Mouse (Mus musculus) limb, embryonic 14.5 days (tissue): ENCODE measurements around the gene Prkce. TPM values are rescaled to one million over a fixed set of nuclear protein-coding genes. Genes with fewer than 3 reads are reported as not detected.

Source experiments
- ATAC-seq: fragments of 200-750 bp; cut with Nextera tagmentation; 2 replicates; pipeline ENCODE4 v1.8.0; 2017; ENCODE audit warnings: low read depth, moderate number of reproducible peaks, moderate TSS enrichment; ENCODE audit not compliant: low FRiP score
- DNase-seq: peaks from one replicate; pipeline ENCODE4 v3.0.0-alpha.2; 2015; ENCODE audit warnings: low spot score
- H3K27ac ChIP-seq: fragments of 300-500 bp; sonication (generic); replicated peaks from 2 replicates; pipeline ENCODE4 v1.5.1; 2014; ENCODE audit warnings: low read depth, mild to moderate bottlenecking, low read length, moderate library complexity, mixed read lengths
- H3K27me3 ChIP-seq: fragments of 300-500 bp; sonication (generic); 2 replicates; pipeline ENCODE4 v1.6.1; 2014; ENCODE audit warnings: low read length, mixed read lengths; ENCODE audit not compliant: control insufficient read depth, insufficient read depth
- H3K36me3 ChIP-seq: fragments of 300-500 bp; sonication (generic); 2 replicates; pipeline ENCODE4 v1.6.1; 2014; ENCODE audit warnings: mild to moderate bottlenecking, low read length, moderate library complexity, mixed read lengths; ENCODE audit not compliant: control insufficient read depth, insufficient read depth
- H3K4me1 ChIP-seq: fragments of 300-500 bp; sonication (generic); 2 replicates; pipeline ENCODE4 v1.6.1; 2014; ENCODE audit warnings: antibody characterized with exemption, low read length, mixed read lengths; ENCODE audit not compliant: control insufficient read depth, insufficient read depth
- H3K4me2 ChIP-seq: fragments of 300-500 bp; sonication (generic); replicated peaks from 2 replicates; pipeline ENCODE4 v1.6.1; 2014; ENCODE audit warnings: low read depth, mild to moderate bottlenecking, low read length, moderate library complexity; ENCODE audit not compliant: severe bottlenecking
- H3K4me3 ChIP-seq: fragments of 300-500 bp; sonication (generic); replicated peaks from 2 replicates; pipeline ENCODE4 v1.5.1; 2014; ENCODE audit warnings: low read length
- H3K9ac ChIP-seq: fragments of 300-500 bp; sonication (generic); 2 replicates; pipeline ENCODE4 v1.6.1; 2014; ENCODE audit warnings: mild to moderate bottlenecking, low read depth, low read length, moderate library complexity; ENCODE audit not compliant: severe bottlenecking
- H3K9me3 ChIP-seq: fragments of 300-500 bp; sonication (generic); 2 replicates; pipeline ENCODE4 v1.6.1; 2016; ENCODE audit warnings: low read length; ENCODE audit not compliant: control insufficient read depth
- POLR2A ChIP-seq: fragments of 200-500 bp; IDR thresholded peaks from 2 replicates; pipeline ENCODE4 v1.8.0; 2012; ENCODE audit warnings: inconsistent platforms, mild to moderate bottlenecking, moderate library complexity, borderline replicate concordance; ENCODE audit not compliant: insufficient read depth, insufficient read length; ENCODE audit errors: extremely low read depth
- WGBS: fragments of 180-500 bp; shearing (Covaris S2); extraction: QIAGEN DNeasy Blood & Tissue Kit; methylation state at CpG from one replicate; pipeline ENCODE4 v1.1.7; 2014; 5-methylcytosine and 5-hydroxymethylcytosine counted together
- polyA plus RNA-seq, 2 experiments: library from polyadenylated mRNA; depleted of rRNA in 1 of 2; stranded (reverse) in 1 of 2; unstranded in 1 of 2; fragments of >200 nt; fragmentation: Nextera tagmentation in 1 of 2; extraction: Ambion mirVana in 1 of 2; gene quantifications; 2 replicates each; pipeline versions ENCODE4 v1.2.1 to v1.2.3; 2012 to 2014

The Prkce gene
- polyA plus RNA-seq, 2 experiments = 4.7 to 9.3 TPM

GRCm38 (mm10) chr17:86176722-86177121, 9.1 kb downstream of the Prkce start:
- TF ChIP-seq POLR2A = no peak
- ATAC-seq (no peak), DNase-seq (no peak)
- Histone ChIP-seq H3K27me3 (no peaks in the 10 kb centered on the region), H3K4me3 (no peak overlapping the region), H3K4me2 (no peak overlapping the region), H3K36me3 (no peaks in the 10 kb centered on the region), H3K4me1 (peaks cover 4% of the 10 kb centered on the region; the same call in 1 of the 2 replicates), H3K9me3 (no peaks in the 10 kb centered on the region), H3K27ac (no peak overlapping the region), H3K9ac (no peak overlapping the region)
- WGBS = 86% methylated on average over 7 of the region's 7 CpGs

- TF ChIP-seq POLR2A = no peak
- ATAC-seq = no peak
- Histone ChIP-seq H3K9ac (no peak overlapping the region), H3K36me3 (no peaks in the 10 kb centered on the region), H3K27ac (no peak overlapping the region), H3K4me2 (no peak overlapping the region), H3K4me1 (no peaks in the 10 kb centered on the region), H3K9me3 (no peaks in the 10 kb centered on the region), H3K4me3 (no peak overlapping the region), H3K27me3 (no peaks in the 10 kb centered on the region)
- no peak for DNase-seq
- WGBS = 43% methylated on average over 2 of the region's 2 CpGs
Observed at GRCm38 (mm10) chr17:86183788-86184187, 16.2 kb downstream of the Prkce start.

GRCm38 (mm10) chr17:86184552-86185209, 17.1 kb downstream of the Prkce start:
- Histone ChIP-seq H3K4me3 (no peak overlapping the region), H3K4me1 (no peaks in the 10 kb centered on the region), H3K27ac (no peak overlapping the region), H3K4me2 (no peak overlapping the region), H3K9ac (no peak overlapping the region), H3K36me3 (no peaks in the 10 kb centered on the region), H3K27me3 (no peaks in the 10 kb centered on the region), H3K9me3 (no peaks in the 10 kb centered on the region)
- ATAC-seq (no peak), DNase-seq (no peak)
- no peak for TF ChIP-seq POLR2A
- WGBS = 67% methylated on average over 9 of the region's 9 CpGs

- Histone ChIP-seq H3K4me2 (no peak overlapping the region), H3K36me3 (no peaks in the 10 kb centered on the region), H3K4me3 (no peak overlapping the region), H3K27me3 (no peaks in the 10 kb centered on the region), H3K27ac (no peak overlapping the region), H3K4me1 (no peaks in the 10 kb centered on the region), H3K9ac (no peak overlapping the region), H3K9me3 (no peaks in the 10 kb centered on the region)
- DNase-seq (no peak), ATAC-seq (no peak)
- WGBS = 30% methylated on average over 7 of the region's 7 CpGs
- no peak for TF ChIP-seq POLR2A
Observed at GRCm38 (mm10) chr17:86185584-86185983, 18.0 kb downstream of the Prkce start.

- ATAC-seq (no peak), DNase-seq (no peak)
- no peak overlapping the region for H3K4me2 ChIP-seq
- H3K36me3 ChIP-seq = no peaks in the 10 kb centered on the region
- WGBS = 82% methylated on average over 1 of the region's 1 CpGs
- H3K4me1 ChIP-seq = peaks cover 4% of the 10 kb centered on the region; the same call in 1 of the 2 replicates
- H3K9ac ChIP-seq = no peak overlapping the region
- H3K27me3 ChIP-seq = no peaks in the 10 kb centered on the region
- no peaks in the 10 kb centered on the region for H3K9me3 ChIP-seq
- no peak overlapping the region for H3K27ac ChIP-seq
- TF ChIP-seq POLR2A = no peak
- no peak overlapping the region for H3K4me3 ChIP-seq
Observed at GRCm38 (mm10) chr17:86187777-86188176, 20.2 kb downstream of the Prkce start.

GRCm38 (mm10) chr17:86193979-86194378, 26.4 kb downstream of the Prkce start:
- Histone ChIP-seq H3K9me3 (no peaks in the 10 kb centered on the region), H3K4me1 (peaks cover 5% of the 10 kb centered on the region; the same call in 1 of the 2 replicates), H3K36me3 (no peaks in the 10 kb centered on the region), H3K4me3 (no peak overlapping the region), H3K9ac (no peak overlapping the region), H3K4me2 (no peak overlapping the region), H3K27me3 (no peaks in the 10 kb centered on the region), H3K27ac (no peak overlapping the region)
- no peak for TF ChIP-seq POLR2A
- ATAC-seq (no peak), DNase-seq (no peak)
- WGBS = 85% methylated on average over 6 of the region's 6 CpGs
